Mouse (Mus musculus): Measurements from ENCODE around the gene Ttc29. TPM values are rescaled to one million over a fixed set of nuclear protein-coding genes. Genes with fewer than 3 reads are reported as not detected.

The Ttc29 gene
- polyA plus RNA-seq, 1 experiment, result 0.46 TPM

DNA sequence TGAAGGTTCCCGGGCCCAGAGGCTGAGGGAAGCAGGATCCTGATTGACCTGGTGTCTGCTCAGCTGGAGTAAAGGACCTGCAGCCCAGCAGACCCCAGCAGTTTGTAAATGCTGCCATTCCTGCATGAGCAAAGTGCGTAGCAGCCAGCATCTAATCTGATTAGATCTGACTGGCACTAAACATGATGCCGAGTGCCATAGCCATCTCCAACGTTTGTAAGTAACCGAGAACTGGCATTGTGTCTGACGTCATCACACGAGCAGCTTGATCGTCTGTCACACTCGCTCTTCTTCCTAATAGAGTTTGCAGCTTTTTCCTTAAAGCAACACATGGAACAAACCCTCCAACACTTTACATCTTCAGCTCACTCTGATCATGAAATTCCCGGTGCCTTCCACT, 93.5 kb downstream of the Ttc29 start:
- H3K27ac ChIP-seq (ENCODE audit: insufficient read depth, low read length), result no peak overlapping the region
- H3K36me3 ChIP-seq (ENCODE audit: control insufficient read depth, insufficient read depth, low read length, poor library complexity, severe bottlenecking), result no peaks in the 10 kb centered on the region
- H3K27me3 ChIP-seq (ENCODE audit: control insufficient read depth, insufficient read depth, low read length, poor library complexity, severe bottlenecking), result peaks cover 1% of the 10 kb centered on the region; the same call in 1 of the 2 replicates
- TF ChIP-seq EP300 (IDR thresholded peaks at IDR 0.05; ENCODE audit: insufficient read depth, low read depth, low read length), result no peak
- TF ChIP-seq POLR2A (IDR thresholded peaks at IDR 0.05; ENCODE audit: insufficient read depth, low read length), result no peak
- no peak for TF ChIP-seq CTCF (IDR thresholded peaks at IDR 0.05; ENCODE audit: low read depth, low read length)
- 0 out of 2 replicates have a peak, but pooled peaks cover 1% of the 10 kb centered on the region for H3K9me3 ChIP-seq (replicated peaks; ENCODE audit: control insufficient read depth, insufficient read depth, low read length, poor library complexity, severe bottlenecking)
- H3K9ac ChIP-seq (ENCODE audit: low read depth, poor library complexity, severe bottlenecking), result no peak overlapping the region
- no peaks in the 10 kb centered on the region for H3K4me1 ChIP-seq (ENCODE audit: control insufficient read depth, insufficient read depth, low read length)
- no peak overlapping the region for H3K4me3 ChIP-seq (ENCODE audit: low read depth, low read length)

DNA sequence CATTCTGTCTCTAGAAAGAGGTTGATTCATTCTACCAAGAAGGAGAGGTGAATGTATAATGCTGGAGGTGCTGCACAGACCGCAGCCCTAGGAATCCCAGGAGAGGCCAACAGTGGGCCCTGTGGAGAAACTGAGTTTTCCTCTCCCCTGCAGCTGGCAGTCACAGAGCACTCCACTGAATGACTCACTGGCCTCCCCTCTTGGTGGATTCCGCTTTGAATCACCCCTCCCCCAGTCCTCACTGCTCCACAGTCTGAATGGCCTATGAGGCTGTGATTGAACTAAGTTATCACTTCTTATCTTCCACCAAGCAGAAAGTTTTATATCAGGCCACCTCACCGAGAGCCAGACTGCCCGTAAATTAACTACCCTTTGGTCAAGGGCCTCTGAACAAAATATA, 94.0 kb downstream of the Ttc29 start:
- no peaks in the 10 kb centered on the region for H3K4me1 ChIP-seq (ENCODE audit: control insufficient read depth, insufficient read depth, low read length)
- TF ChIP-seq POLR2A (IDR thresholded peaks at IDR 0.05; ENCODE audit: insufficient read depth, low read length), result no peak
- TF ChIP-seq CTCF (IDR thresholded peaks at IDR 0.05; ENCODE audit: low read depth, low read length), result no peak
- no peak for TF ChIP-seq EP300 (IDR thresholded peaks at IDR 0.05; ENCODE audit: insufficient read depth, low read depth, low read length)
- H3K9ac ChIP-seq (ENCODE audit: low read depth, poor library complexity, severe bottlenecking), result no peak overlapping the region
- peaks cover 1% of the 10 kb centered on the region; the same call in 1 of the 2 replicates for H3K27me3 ChIP-seq (ENCODE audit: control insufficient read depth, insufficient read depth, low read length, poor library complexity, severe bottlenecking)
- H3K27ac ChIP-seq (ENCODE audit: insufficient read depth, low read length), result no peak overlapping the region
- H3K9me3 ChIP-seq (replicated peaks; ENCODE audit: control insufficient read depth, insufficient read depth, low read length, poor library complexity, severe bottlenecking), result 0 out of 2 replicates have a peak, but pooled peaks cover 4% of the 10 kb centered on the region
- H3K36me3 ChIP-seq (ENCODE audit: control insufficient read depth, insufficient read depth, low read length, poor library complexity, severe bottlenecking), result no peaks in the 10 kb centered on the region
- H3K4me3 ChIP-seq (ENCODE audit: low read depth, low read length), result no peak overlapping the region

DNA sequence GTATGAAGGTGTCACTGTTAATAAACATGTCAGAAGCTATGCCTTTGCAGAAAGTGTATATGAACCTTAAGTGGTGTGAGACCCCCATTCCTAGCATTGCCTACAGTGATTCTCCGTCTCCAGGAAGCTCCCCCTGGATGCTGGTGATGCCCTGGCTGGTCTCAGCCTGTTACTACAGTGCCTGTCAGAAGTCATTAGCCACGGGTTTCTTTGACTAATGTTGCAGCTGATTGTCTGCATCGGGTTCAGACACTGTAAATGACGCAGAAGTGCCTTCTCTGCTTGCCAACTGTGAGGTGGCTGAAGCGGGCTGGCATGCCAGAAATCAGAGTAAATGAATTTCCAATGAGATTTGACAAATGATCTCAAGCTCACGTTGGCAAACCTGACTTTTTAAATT, 96.4 kb downstream of the Ttc29 start:
- Histone ChIP-seq H3K4me1 (ENCODE audit: control insufficient read depth, insufficient read depth, low read length) (no peaks in the 10 kb centered on the region), H3K27ac (ENCODE audit: insufficient read depth, low read length) (no peak overlapping the region), H3K27me3 (ENCODE audit: control insufficient read depth, insufficient read depth, low read length, poor library complexity, severe bottlenecking) (peaks cover 1% of the 10 kb centered on the region; the same call in 1 of the 2 replicates), H3K9me3 (replicated peaks; ENCODE audit: control insufficient read depth, insufficient read depth, low read length, poor library complexity, severe bottlenecking) (0 out of 2 replicates have a peak, but pooled peaks cover 4% of the 10 kb centered on the region), H3K9ac (ENCODE audit: low read depth, poor library complexity, severe bottlenecking) (no peak overlapping the region), H3K36me3 (ENCODE audit: control insufficient read depth, insufficient read depth, low read length, poor library complexity, severe bottlenecking) (no peaks in the 10 kb centered on the region), H3K4me3 (ENCODE audit: low read depth, low read length) (no peak overlapping the region)
- no peak for TF ChIP-seq CTCF (IDR thresholded peaks at IDR 0.05; ENCODE audit: low read depth, low read length)
- no peak for TF ChIP-seq EP300 (IDR thresholded peaks at IDR 0.05; ENCODE audit: insufficient read depth, low read depth, low read length)
- no peak for TF ChIP-seq POLR2A (IDR thresholded peaks at IDR 0.05; ENCODE audit: insufficient read depth, low read length)

DNA sequence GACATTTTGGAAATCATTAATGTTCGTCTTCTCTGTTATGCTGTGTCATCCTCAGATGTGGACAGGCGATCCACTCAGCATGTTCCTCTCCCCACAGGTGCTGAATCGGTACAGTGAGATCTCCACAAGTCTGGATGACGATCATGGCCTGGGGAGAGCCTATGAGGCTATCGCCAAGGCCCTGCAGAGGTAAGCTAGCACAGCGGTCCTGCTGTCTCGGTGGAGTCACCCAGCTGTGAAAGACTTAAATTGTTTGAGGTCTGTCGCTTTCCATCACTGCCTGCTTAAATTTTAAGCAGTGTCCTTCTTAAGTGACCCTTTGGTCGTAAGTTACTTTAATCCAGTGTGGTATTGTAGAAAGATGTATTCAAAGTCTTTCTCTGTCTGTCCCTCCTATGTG, 102.5 kb downstream of the Ttc29 start:
- H3K4me3 ChIP-seq (ENCODE audit: low read depth, low read length), result no peak overlapping the region
- H3K9me3 ChIP-seq (replicated peaks; ENCODE audit: control insufficient read depth, insufficient read depth, low read length, poor library complexity, severe bottlenecking), result 0 out of 2 replicates have a peak, but pooled peaks cover 4% of the 10 kb centered on the region
- no peaks in the 10 kb centered on the region for H3K4me1 ChIP-seq (ENCODE audit: control insufficient read depth, insufficient read depth, low read length)
- H3K9ac ChIP-seq (ENCODE audit: low read depth, poor library complexity, severe bottlenecking), result no peak overlapping the region
- H3K36me3 ChIP-seq (ENCODE audit: control insufficient read depth, insufficient read depth, low read length, poor library complexity, severe bottlenecking), result no peaks in the 10 kb centered on the region
- H3K27me3 ChIP-seq (ENCODE audit: control insufficient read depth, insufficient read depth, low read length, poor library complexity, severe bottlenecking), result no peaks in the 10 kb centered on the region; the same call in 1 of the 2 replicates
- TF ChIP-seq CTCF (IDR thresholded peaks at IDR 0.05; ENCODE audit: low read depth, low read length), result no peak
- TF ChIP-seq EP300 (IDR thresholded peaks at IDR 0.05; ENCODE audit: insufficient read depth, low read depth, low read length), result no peak
- no peak for TF ChIP-seq POLR2A (IDR thresholded peaks at IDR 0.05; ENCODE audit: insufficient read depth, low read length)
- no peak overlapping the region for H3K27ac ChIP-seq (ENCODE audit: insufficient read depth, low read length)

DNA sequence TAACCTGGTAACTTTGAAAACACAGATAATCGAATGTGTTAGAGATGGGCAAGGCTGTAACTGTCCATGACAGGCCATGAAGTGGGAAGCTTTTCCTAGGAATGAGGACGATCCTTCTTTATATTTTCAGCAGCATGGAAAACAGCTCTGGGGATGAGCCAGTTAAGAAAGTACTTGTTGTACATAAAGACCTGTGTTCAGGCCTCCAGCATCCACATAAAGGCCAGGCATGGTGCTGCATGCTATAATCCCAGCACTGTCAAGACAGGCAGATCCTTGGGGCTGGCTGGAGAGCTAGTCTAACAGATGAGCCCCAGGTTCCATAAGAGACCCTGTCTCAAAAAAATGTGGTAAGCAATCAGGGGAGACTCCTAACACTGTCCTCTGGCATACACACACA, 104.6 kb downstream of the Ttc29 start:
- no peaks in the 10 kb centered on the region for H3K4me1 ChIP-seq (ENCODE audit: control insufficient read depth, insufficient read depth, low read length)
- H3K9ac ChIP-seq (ENCODE audit: low read depth, poor library complexity, severe bottlenecking), result no peak overlapping the region
- H3K27ac ChIP-seq (ENCODE audit: insufficient read depth, low read length), result no peak overlapping the region
- no peak overlapping the region for H3K4me3 ChIP-seq (ENCODE audit: low read depth, low read length)
- H3K36me3 ChIP-seq (ENCODE audit: control insufficient read depth, insufficient read depth, low read length, poor library complexity, severe bottlenecking), result no peaks in the 10 kb centered on the region
- no peaks in the 10 kb centered on the region for H3K9me3 ChIP-seq (replicated peaks; ENCODE audit: control insufficient read depth, insufficient read depth, low read length, poor library complexity, severe bottlenecking)
- TF ChIP-seq EP300 (IDR thresholded peaks at IDR 0.05; ENCODE audit: insufficient read depth, low read depth, low read length) (no peak), POLR2A (IDR thresholded peaks at IDR 0.05; ENCODE audit: insufficient read depth, low read length) (no peak), CTCF (IDR thresholded peaks at IDR 0.05; ENCODE audit: low read depth, low read length) (no peak)
- H3K27me3 ChIP-seq (ENCODE audit: control insufficient read depth, insufficient read depth, low read length, poor library complexity, severe bottlenecking), result no peaks in the 10 kb centered on the region

DNA sequence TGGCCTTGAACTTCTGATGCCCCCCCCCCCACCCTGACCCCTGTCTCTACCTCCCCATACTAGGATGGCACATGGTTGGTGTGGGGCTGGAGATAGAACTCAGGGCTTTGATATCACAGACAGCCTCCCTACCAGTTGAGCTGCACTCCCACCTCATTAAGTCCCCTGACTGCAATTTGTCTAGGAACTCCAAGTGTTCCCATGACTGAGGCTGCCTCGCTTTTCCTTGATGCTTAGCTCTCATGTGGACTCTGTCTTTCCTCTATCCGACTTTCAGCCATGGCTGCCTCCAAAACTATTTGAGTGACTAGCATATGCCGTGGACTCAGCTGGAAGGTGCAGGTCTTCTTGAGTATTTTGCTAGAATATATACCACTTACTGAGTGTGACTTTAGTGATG, 110.3 kb downstream of the Ttc29 start:
- Histone ChIP-seq H3K27me3 (ENCODE audit: control insufficient read depth, insufficient read depth, low read length, poor library complexity, severe bottlenecking) (no peaks in the 10 kb centered on the region), H3K27ac (ENCODE audit: insufficient read depth, low read length) (no peak overlapping the region), H3K36me3 (ENCODE audit: control insufficient read depth, insufficient read depth, low read length, poor library complexity, severe bottlenecking) (no peaks in the 10 kb centered on the region), H3K9ac (ENCODE audit: low read depth, poor library complexity, severe bottlenecking) (no peak overlapping the region), H3K4me1 (ENCODE audit: control insufficient read depth, insufficient read depth, low read length) (no peaks in the 10 kb centered on the region), H3K4me3 (ENCODE audit: low read depth, low read length) (no peak overlapping the region), H3K9me3 (replicated peaks; ENCODE audit: control insufficient read depth, insufficient read depth, low read length, poor library complexity, severe bottlenecking) (no peaks in the 10 kb centered on the region)
- TF ChIP-seq EP300 (IDR thresholded peaks at IDR 0.05; ENCODE audit: insufficient read depth, low read depth, low read length) (no peak), POLR2A (IDR thresholded peaks at IDR 0.05; ENCODE audit: insufficient read depth, low read length) (no peak), CTCF (IDR thresholded peaks at IDR 0.05; ENCODE audit: low read depth, low read length) (no peak)
